Mouse (Mus musculus) heart, postnatal 25 days (tissue): Measurements from ENCODE around the gene Tex45. TPM values are rescaled to one million over a fixed set of nuclear protein-coding genes. Genes with fewer than 3 reads are reported as not detected.

Experiments
- DNase-seq: peaks from one replicate; pipeline ENCODE4 v3.0.0; 2022; ENCODE audit warnings: low spot score
- intact Hi-C: fragments of 180-260 bp; cut with DNase I; formaldehyde crosslinking; loops from one replicate; pipeline ENCODE4 v1.15.1; 2025
- total RNA-seq, 2 experiments: library from RNA; stranded (reverse); gene quantifications; 2 replicates each; pipeline ENCODE4 v1.2.3; 2021

Tex45 gene
- total RNA-seq, 2 experiments from 2014 or later: not detected

- intact Hi-C loops: no loop called here
- no peak for DNase-seq
Observed at GRCm38 (mm10) chr8:3482240-3482740, 11.6 kb downstream of the Tex45 start.

GRCm38 (mm10) chr8:3483546-3483945, 12.9 kb downstream of the Tex45 start:
- no peak for DNase-seq
- intact Hi-C loops: no loop called here

GRCm38 (mm10) chr8:3485192-3485591, 14.5 kb downstream of the Tex45 start:
- intact Hi-C loops: no loop called here
- no peak for DNase-seq

- peak; percentile 59 for DNase-seq
- intact Hi-C loops: no loop called here
Observed at GRCm38 (mm10) chr8:3492901-3493844, 22.5 kb downstream of the Tex45 start, which contains the start of gene Zfp358. Gene Zfp358 (plus strand): TSS chr8:3493138.

GRCm38 (mm10) chr8:3493845-3494208, 23.2 kb downstream of the Tex45 start:
- intact Hi-C loops: no loop called here
- no peak for DNase-seq

- intact Hi-C loops: no loop called here
- no peak for DNase-seq
Observed at GRCm38 (mm10) chr8:3495578-3496427, 25.1 kb downstream of the Tex45 start.

GRCm38 (mm10) chr8:3496428-3496748, 25.7 kb downstream of the Tex45 start:
- intact Hi-C loops: no loop called here
- DNase-seq: no peak

GRCm38 (mm10) chr8:3498583-3498982, 27.9 kb downstream of the Tex45 start:
- intact Hi-C loops: no loop called here
- DNase-seq: no peak

GRCm38 (mm10) chr8:3499751-3500150, 29.1 kb downstream of the Tex45 start:
- intact Hi-C loops: loop anchor here (2.0 kb wide), 1 partner anchor 15 kb away; the partner anchor contains the start of gene Pnpla6
- DNase-seq: no peak

- intact Hi-C loops: loop anchor here (2.0 kb wide), 1 partner anchor 14 kb away; the partner anchor contains the start of gene Pnpla6
- DNase-seq: peak; percentile 96
Observed at GRCm38 (mm10) chr8:3500235-3501090, 29.8 kb downstream of the Tex45 start, which contains the start of gene Mcoln1. Gene Mcoln1 (plus strand): TSS chr8:3500457.

GRCm38 (mm10) chr8:3502217-3502616, 31.6 kb downstream of the Tex45 start:
- no peak for DNase-seq
- intact Hi-C loops: no loop called here

GRCm38 (mm10) chr8:3507979-3508754, 37.5 kb downstream of the Tex45 start:
- DNase-seq: no peak
- intact Hi-C loops: no loop called here

GRCm38 (mm10) chr8:3514681-3515247, 44.1 kb downstream of the Tex45 start:
- no peak for DNase-seq
- intact Hi-C loops: loop anchor here (2.0 to 10.0 kb wide), 3 partner anchors 14 to 108 kb away; partner anchors contain the start of genes Mcoln1, Pet100, Pex11g and Xab2

- peak; percentile 77 for DNase-seq
- intact Hi-C loops: loop anchor here (2.0 to 10.0 kb wide), 3 partner anchors 14 to 107 kb away; partner anchors contain the start of genes Mcoln1, Pet100, Pex11g and Xab2
Observed at GRCm38 (mm10) chr8:3515260-3515671, 44.6 kb downstream of the Tex45 start, which contains the start of gene Pnpla6. Gene Pnpla6 (plus strand): TSS chr8:3515384.

GRCm38 (mm10) chr8:3515771-3516417, 45.2 kb downstream of the Tex45 start:
- no peak for DNase-seq
- intact Hi-C loops: loop anchor here (2.0 to 10.0 kb wide), 3 partner anchors 15 to 106 kb away; partner anchors contain the start of genes Mcoln1, Pet100, Pex11g and Xab2

- DNase-seq: peak; percentile 87
- intact Hi-C loops: loop anchor here (5.0 to 10.0 kb wide), 2 partner anchors 52 to 106 kb away; partner anchors contain the start of genes Pet100, Pex11g and Xab2
Observed at GRCm38 (mm10) chr8:3516450-3517116, 45.9 kb downstream of the Tex45 start.

- intact Hi-C loops: loop anchor here (5.0 to 10.0 kb wide), 2 partner anchors 52 to 105 kb away; partner anchors contain the start of genes Pet100, Pex11g and Xab2
- no peak for DNase-seq
Observed at GRCm38 (mm10) chr8:3517117-3517495, 46.4 kb downstream of the Tex45 start.
